Mouse (Mus musculus): ENCODE data around the gene Susd6.

Susd6 gene

GRCm38 (mm10) chr12:80789849-80790694, at the start of gene Susd6:
TSS of gene Susd6 (plus strand) at chr12:80790510.
- peak; percentile 99 for DNase-seq (ENCODE audit: low read depth)

- no peak for DNase-seq (ENCODE audit: low read depth)
Observed at GRCm38 (mm10) chr12:80744614-80745013, 45.7 kb upstream of the Susd6 start.

- DNase-seq (ENCODE audit: low read depth) = no peak
Observed at GRCm38 (mm10) chr12:80746031-80746813, 44.1 kb upstream of the Susd6 start.

GRCm38 (mm10) chr12:80751556-80751955, 38.8 kb upstream of the Susd6 start:
- DNase-seq (ENCODE audit: low read depth) = no peak

GRCm38 (mm10) chr12:80757751-80758558, 32.4 kb upstream of the Susd6 start:
- peak; percentile 53 for DNase-seq (ENCODE audit: low read depth)

- DNase-seq (ENCODE audit: low read depth) = no peak
Observed at GRCm38 (mm10) chr12:80758559-80759386, 31.5 kb upstream of the Susd6 start.

GRCm38 (mm10) chr12:80759387-80759712, 31.0 kb upstream of the Susd6 start:
- no peak for DNase-seq (ENCODE audit: low read depth)

GRCm38 (mm10) chr12:80759713-80760395, 30.5 kb upstream of the Susd6 start:
- no peak for DNase-seq (ENCODE audit: low read depth)

GRCm38 (mm10) chr12:80760396-80760801, 29.9 kb upstream of the Susd6 start, which contains the start of gene Ccdc177:
TSS of gene Ccdc177 (minus strand) at chr12:80760687.
- peak; percentile 90 for DNase-seq (ENCODE audit: low read depth)

GRCm38 (mm10) chr12:80762982-80763381, 27.3 kb upstream of the Susd6 start:
- no peak for DNase-seq (ENCODE audit: low read depth)

- no peak for DNase-seq (ENCODE audit: low read depth)
Observed at GRCm38 (mm10) chr12:80764116-80764515, 26.2 kb upstream of the Susd6 start.

- peak; percentile 87 for DNase-seq (ENCODE audit: low read depth)
Observed at GRCm38 (mm10) chr12:80769697-80770096, 20.6 kb upstream of the Susd6 start.

- DNase-seq (ENCODE audit: low read depth) = no peak
Observed at GRCm38 (mm10) chr12:80774786-80775185, 15.5 kb upstream of the Susd6 start.

GRCm38 (mm10) chr12:80776046-80776634, 14.2 kb upstream of the Susd6 start:
- DNase-seq (ENCODE audit: low read depth) = no peak

GRCm38 (mm10) chr12:80778188-80778936, 11.9 kb upstream of the Susd6 start:
- DNase-seq (ENCODE audit: low read depth) = no peak

GRCm38 (mm10) chr12:80779760-80780159, 10.6 kb upstream of the Susd6 start:
- no peak for DNase-seq (ENCODE audit: low read depth)

- no peak for DNase-seq (ENCODE audit: low read depth)
Observed at GRCm38 (mm10) chr12:80782190-80782589, 8.1 kb upstream of the Susd6 start.

- no peak for DNase-seq (ENCODE audit: low read depth)
Observed at GRCm38 (mm10) chr12:80782892-80783291, 7.4 kb upstream of the Susd6 start.

- DNase-seq (ENCODE audit: low read depth) = no peak
Observed at GRCm38 (mm10) chr12:80783889-80784288, 6.4 kb upstream of the Susd6 start.

GRCm38 (mm10) chr12:80785005-80785404, 5.3 kb upstream of the Susd6 start:
- DNase-seq (ENCODE audit: low read depth) = no peak
